ENCODE assay signal across 21 mouse cellular contexts in the genomic region with DNA sequence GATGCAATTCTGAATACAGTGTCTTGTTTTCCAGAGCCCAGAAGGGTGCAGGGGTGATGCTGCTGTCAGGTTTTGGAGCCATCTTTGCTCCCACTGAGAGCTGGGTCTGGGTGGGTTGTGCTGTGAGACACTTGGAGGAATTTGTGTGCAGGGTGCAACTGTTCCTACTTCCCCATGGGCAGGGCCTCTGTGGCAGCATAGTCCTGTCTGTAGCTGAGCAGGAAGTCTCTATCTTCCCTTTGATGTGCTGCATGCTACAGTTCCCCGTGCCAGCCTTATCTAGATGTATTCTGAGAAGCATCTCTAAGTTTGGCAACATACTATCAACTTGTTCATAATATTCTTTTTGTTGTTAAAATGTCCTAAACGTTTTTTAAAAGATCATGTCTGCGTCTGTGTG. TPM values are rescaled to one million over a fixed set of nuclear protein-coding genes. Genes with fewer than 3 reads are reported as not detected.
DNase-seq lines count a peak whose midpoint lies in the region; ATAC-seq and TF ChIP-seq lines count a peak whose summit lies in the region.
"Had no signal": no experiment of that assay in that cellular context is flagged by ENCODE, and none has a peak within 500 bp of the region (broad histone marks: within the 10 kb centered on the region; RNA-seq: fewer than 3 reads in every experiment).

No protein-coding gene starts in this region.

- WGBS in heart, embryonic 15.5 days, result 41% methylated on average over 3 of the region's 3 CpGs
- WGBS in heart, adult 2 months, result 42% methylated on average over 3 of the region's 3 CpGs

- no peak overlapping the region for H3ac ChIP-seq in myocyte (ENCODE audit: control insufficient read depth, insufficient read length)

- H3K9me3 ChIP-seq in heart, embryonic 15.5 days (replicated peaks), result no peaks in the 10 kb centered on the region
- H3K9me3 ChIP-seq: hindbrain, embryonic 10.5 days; liver, embryonic 13.5 days; midbrain, embryonic 10.5 days had no signal

- no peak overlapping the region for H3K4me3 ChIP-seq in heart, embryonic 15.5 days
- H3K4me3 ChIP-seq in heart, adult 2 months, result no peak overlapping the region
- H3K4me3 ChIP-seq in myocyte, result no peak overlapping the region
- H3K4me3 ChIP-seq: erythroblast, embryonic 14.5 days; hindbrain, embryonic 10.5 days; liver, embryonic 13.5 days; midbrain, embryonic 10.5 days had no signal

- no peak for TF ChIP-seq CTCF in heart, adult 2 months (IDR thresholded peaks at IDR 0.05)

- no peaks in the 10 kb centered on the region for H3K27me3 ChIP-seq in heart, embryonic 15.5 days
- H3K27me3 ChIP-seq in heart, adult 2 months (ENCODE audit: control insufficient read depth, insufficient read depth, low read length), result no peaks in the 10 kb centered on the region
- H3K27me3 ChIP-seq in myocyte (ENCODE audit: control insufficient read depth, insufficient read depth, insufficient read length), result no peaks in the 10 kb centered on the region
- H3K27me3 ChIP-seq: liver, embryonic 13.5 days had no signal

- no peak overlapping the region for H3K4me2 ChIP-seq in heart, embryonic 15.5 days
- peak overlapping the region; percentile 0 for H3K4me2 ChIP-seq in myocyte (ENCODE audit: low read depth)
- H3K4me2 ChIP-seq: heart, embryonic 11.5 days; liver, embryonic 13.5 days had no signal

- peaks cover 11% of the 10 kb centered on the region for H3K4me1 ChIP-seq in heart, embryonic 15.5 days (replicated peaks)
- peaks cover 9% of the 10 kb centered on the region for H3K4me1 ChIP-seq in heart, adult 2 months (ENCODE audit: control insufficient read depth, insufficient read depth, low read length)
- H3K4me1 ChIP-seq: hindbrain, embryonic 10.5 days; liver, embryonic 13.5 days; midbrain, embryonic 10.5 days had no signal

- no peaks in the 10 kb centered on the region for H3K36me3 ChIP-seq in heart, embryonic 15.5 days
- no peaks in the 10 kb centered on the region for H3K36me3 ChIP-seq in heart, adult 2 months (ENCODE audit: control insufficient read depth, insufficient read depth, low read length)
- H3K36me3 ChIP-seq in myocyte (ENCODE audit: control insufficient read depth, insufficient read depth), result no peaks in the 10 kb centered on the region
- H3K36me3 ChIP-seq: hindbrain, embryonic 10.5 days; liver, embryonic 13.5 days; midbrain, embryonic 10.5 days had no signal

- no peak for DNase-seq in heart, adult 2 months
- DNase-seq in MEL-GATA-1-ER (ENCODE audit: extremely low read depth, low read depth) (peak; percentile 43), liver (no peak)
- peak; percentile 69 for DNase-seq in thymus, postnatal 14 days
- no peak for DNase-seq in cerebellum, adult 11 months
- no peak for DNase-seq in kidney, postnatal 4 days
- DNase-seq: adrenal gland, adult 8-10 months; cerebellum, adult 8-10 months; forebrain, postnatal 0 days; gastrocnemius, postnatal 10 days; kidney, adult 11 months; kidney, postnatal 10 days; liver, embryonic 13.5 days; right cerebral cortex, adult 18-20 months had no signal

- H3K9ac ChIP-seq in heart, embryonic 15.5 days, result no peak overlapping the region
- no peak overlapping the region for H3K9ac ChIP-seq in heart, adult 2 months (ENCODE audit: low read depth, low read length)
- H3K9ac ChIP-seq: forebrain, postnatal 0 days; liver, embryonic 13.5 days had no signal

- no peak for TF ChIP-seq POLR2A in heart, adult 2 months (IDR thresholded peaks at IDR 0.05; ENCODE audit: insufficient read depth, low read depth, low read length)
- TF ChIP-seq POLR2A in myocyte (IDR thresholded peaks at IDR 0.05; ENCODE audit: insufficient read length, low read depth), result no peak

- no peak for TF ChIP-seq EP300 in heart, adult 2 months (IDR thresholded peaks at IDR 0.05; ENCODE audit: insufficient read depth, low read depth, low read length)

- intact Hi-C loops in heart, adult 2 months (cut with DNase I), result no loop called here

- no peaks in the 10 kb centered on the region for H3K79me2 ChIP-seq in heart, adult 2 months (replicated peaks; ENCODE audit: control insufficient read depth, insufficient read depth, low read length)
- H3K79me2 ChIP-seq in myocyte (ENCODE audit: control insufficient read depth, insufficient read depth), result no peaks in the 10 kb centered on the region

- ATAC-seq in heart, embryonic 15.5 days (replicated peaks; ENCODE audit: insufficient number of reproducible peaks, insufficient read depth, low FRiP score, low read depth), result no peak
- ATAC-seq: forebrain, postnatal 0 days; lung, postnatal 0 days had no signal

- peak overlapping the region; percentile 20; the same call in 1 of the 2 replicates for H3K27ac ChIP-seq in heart, embryonic 15.5 days
- no peak overlapping the region; the same call in 1 of the 2 replicates for H3K27ac ChIP-seq in heart, adult 2 months
- H3K27ac ChIP-seq: hindbrain, embryonic 10.5 days; liver, embryonic 13.5 days; midbrain, embryonic 10.5 days had no signal

TF ChIP-seq in myocyte, 11 proteins besides CTCF, POLR2A, EP300 and RAD21:
- TF ChIP-seq POLR2AphosphoS2 (IDR thresholded peaks at IDR 0.05; ENCODE audit: insufficient read length, low read depth) (no peak), TCF3 (IDR thresholded peaks at IDR 0.05; ENCODE audit: insufficient read length, low read depth) (no peak), REST (IDR thresholded peaks at IDR 0.05; ENCODE audit: insufficient read depth, insufficient read length) (no peak), TCF12 (IDR thresholded peaks at IDR 0.05; ENCODE audit: insufficient read depth, poor library complexity, severe bottlenecking) (no peak), MYOG (IDR thresholded peaks at IDR 0.05; ENCODE audit: control insufficient read depth in 1 of 3, insufficient read depth in 1 of 3, insufficient read length in 2 of 3, low read depth in 2 of 3) (no peak), MYOD1 (IDR thresholded peaks at IDR 0.05; ENCODE audit: control insufficient read depth in 1 of 3, insufficient read length in 2 of 3, low read depth in 2 of 3) (no peak), CEBPB (IDR thresholded peaks at IDR 0.05; ENCODE audit: insufficient read depth, poor library complexity, severe bottlenecking) (no peak), E2F4 (IDR thresholded peaks at IDR 0.05; ENCODE audit: insufficient read depth) (no peak), MAX (IDR thresholded peaks at IDR 0.05; ENCODE audit: low read depth) (no peak), SRF (IDR thresholded peaks at IDR 0.05; ENCODE audit: control insufficient read depth, insufficient read length, low read depth) (no peak), USF1 (IDR thresholded peaks at IDR 0.05; ENCODE audit: low read depth) (no peak)

RNA-seq across cellular contexts. Expression of a gene that starts 10.1 kb away (rescaled TPM):
- 4.1 TPM in 2 replicates for polyA plus RNA-seq in heart, embryonic 15.5 days (2015; fragmentation: Nextera tagmentation; extraction: Ambion mirVana)
- total RNA-seq in heart, adult 2 months (2021), result 1 to 10 TPM; 2.8 to 6.0 TPM
- 6.2 and 7.2 TPM in 2 replicates for polyA plus RNA-seq in heart, adult 2 months (2012; rRNA removed)
- polyA plus RNA-seq in myocyte (2012; fragmentation: generic; extraction: Trizol), result 0.25 TPM

RNA-seq across cellular contexts. Expression of a gene that starts 25.6 kb away (rescaled TPM):
- polyA plus RNA-seq in heart, embryonic 15.5 days (2015; fragmentation: Nextera tagmentation; extraction: Ambion mirVana), result 198 and 215 TPM in 2 replicates
- total RNA-seq in heart, adult 2 months (2021), result 100 to 1,000 TPM in 1 of 2 experiments, 10 to 100 TPM in 1; 95.4 to 103 TPM
- polyA plus RNA-seq in heart, adult 2 months (2012; rRNA removed), result 130 and 166 TPM in 2 replicates
- polyA plus RNA-seq in myocyte (2012; fragmentation: generic; extraction: Trizol), result 339 TPM

RNA-seq across cellular contexts. Expression of a gene that starts 25.6 kb away (rescaled TPM):
- polyA plus RNA-seq in heart, embryonic 15.5 days (2015; fragmentation: Nextera tagmentation; extraction: Ambion mirVana), result 7.3 and 10.3 TPM in 2 replicates
- total RNA-seq in heart, adult 2 months (2021), result 1 to 10 TPM; 2.0 to 3.4 TPM
- 5.0 and 5.5 TPM in 2 replicates for polyA plus RNA-seq in heart, adult 2 months (2012; rRNA removed)
- 9.2 TPM for polyA plus RNA-seq in myocyte (2012; fragmentation: generic; extraction: Trizol)

RNA-seq across cellular contexts. Expression of a gene that starts 27.5 kb away (rescaled TPM):
- 107 and 113 TPM in 2 replicates for polyA plus RNA-seq in heart, embryonic 15.5 days (2015; fragmentation: Nextera tagmentation; extraction: Ambion mirVana)
- 10 to 100 TPM; 30.7 to 34.5 TPM for total RNA-seq in heart, adult 2 months (2021)
- polyA plus RNA-seq in heart, adult 2 months (2012; rRNA removed), result 38.9 and 48.1 TPM in 2 replicates
- polyA plus RNA-seq in myocyte (2012; fragmentation: generic; extraction: Trizol), result 75.5 TPM

RNA-seq across cellular contexts. Expression of a gene that starts 35.7 kb away (rescaled TPM):
- polyA plus RNA-seq in heart, embryonic 15.5 days (2015; fragmentation: Nextera tagmentation; extraction: Ambion mirVana), result 18.1 and 19.8 TPM in 2 replicates
- total RNA-seq in heart, adult 2 months (2021), result 10 to 100 TPM in 1 of 2 experiments, 1 to 10 TPM in 1; 9.1 to 13.7 TPM
- polyA plus RNA-seq in heart, adult 2 months (2012; rRNA removed), result 18.9 and 21.0 TPM in 2 replicates
- polyA plus RNA-seq in myocyte (2012; fragmentation: generic; extraction: Trizol), result 2.8 TPM

Comparison
In these comparisons a context has a peak if more than half of its experiments do, and no peak if none do; other contexts are left out.
1. DNase-seq: peak in MEL-GATA-1-ER (single experiment) and thymus, postnatal 14 days (single experiment); none in heart, adult 2 months (0 of 2), cerebellum, adult 11 months (single experiment), liver (single experiment) and kidney, postnatal 4 days (0 of 2).